Mouse (Mus musculus) intestine, postnatal 0 days (tissue): ENCODE data around the gene Prkar2b. TPM values are rescaled to one million over a fixed set of nuclear protein-coding genes. Genes with fewer than 3 reads are reported as not detected.

Experiments used
- ATAC-seq: fragments of 200-750 bp; cut with Nextera tagmentation; 2 replicates; pipeline ENCODE4 v1.8.0; 2017; ENCODE audit warnings: mild to moderate bottlenecking, moderate TSS enrichment, moderate library complexity
- H3K27ac ChIP-seq: fragments of 300-500 bp; sonication (generic); 2 replicates; pipeline ENCODE4 v1.5.1; 2014; ENCODE audit warnings: mild to moderate bottlenecking, low read depth, low read length, moderate library complexity
- H3K27me3 ChIP-seq: fragments of 300-500 bp; sonication (generic); replicated peaks from 2 replicates; pipeline ENCODE4 v1.6.1; 2014; ENCODE audit warnings: low read length, mixed read lengths; ENCODE audit not compliant: control insufficient read depth, insufficient read depth
- H3K36me3 ChIP-seq: fragments of 300-500 bp; sonication (generic); 2 replicates; pipeline ENCODE4 v1.6.1; 2014; ENCODE audit warnings: mild to moderate bottlenecking, moderate library complexity; ENCODE audit not compliant: control insufficient read depth, insufficient read depth
- H3K4me1 ChIP-seq: fragments of 300-500 bp; sonication (generic); replicated peaks from 2 replicates; pipeline ENCODE4 v1.6.1; 2014; ENCODE audit warnings: antibody characterized with exemption, low read length, mixed read lengths; ENCODE audit not compliant: control insufficient read depth, insufficient read depth
- H3K4me2 ChIP-seq: fragments of 300-500 bp; sonication (generic); replicated peaks from 2 replicates; pipeline ENCODE4 v1.6.1; 2014; ENCODE audit warnings: low read depth, mild to moderate bottlenecking, moderate library complexity
- H3K4me3 ChIP-seq: fragments of 300-500 bp; sonication (generic); 2 replicates; pipeline ENCODE4 v1.5.1; 2014; ENCODE audit warnings: low read depth, low read length
- H3K9ac ChIP-seq: fragments of 300-500 bp; sonication (generic); 2 replicates; pipeline ENCODE4 v1.6.1; 2014; ENCODE audit warnings: mild to moderate bottlenecking, low read depth, low read length
- H3K9me3 ChIP-seq: fragments of 300-500 bp; sonication (generic); 2 replicates; pipeline ENCODE4 v1.6.1; 2016; ENCODE audit warnings: mixed run types; ENCODE audit not compliant: control insufficient read depth
- CTCF ChIP-seq: sonication (generic); IDR thresholded peaks from 2 replicates; pipeline ENCODE4 v1.5.1; 2016; ENCODE audit warnings: low read depth, mild to moderate bottlenecking, control low read depth, antibody characterized with exemption, moderate library complexity
- WGBS: fragments of 180-500 bp; shearing (Covaris S2); extraction: QIAGEN DNeasy Blood & Tissue Kit; methylation state at CpG from one replicate; pipeline ENCODE4 v1.1.7; 2014; 5-methylcytosine and 5-hydroxymethylcytosine counted together
- polyA plus RNA-seq: library from polyadenylated mRNA; unstranded; fragments of >200 nt; fragmentation: Nextera tagmentation; extraction: Ambion mirVana; gene quantifications from 2 replicates; pipeline ENCODE4 v1.2.1, GENCODE M21; 2015

The Prkar2b gene
- polyA plus RNA-seq, 1 experiment from 2014 or later, result 12.5 TPM

- no peaks in the 10 kb centered on the region for H3K36me3 ChIP-seq
- no peak overlapping the region for H3K27ac ChIP-seq
- no peak overlapping the region for H3K4me2 ChIP-seq
- H3K9ac ChIP-seq, result no peak overlapping the region
- no peaks in the 10 kb centered on the region for H3K27me3 ChIP-seq
- H3K4me1 ChIP-seq, result no peaks in the 10 kb centered on the region
- 78% methylated on average over 6 of the region's 6 CpGs for WGBS
- H3K9me3 ChIP-seq, result no peaks in the 10 kb centered on the region
- no peak overlapping the region for H3K4me3 ChIP-seq
- ATAC-seq, result no peak
- TF ChIP-seq CTCF, result no peak
These were observed 13.2 kb upstream of the Prkar2b start for GRCm38 (mm10) chr12:32074271-32074670.

GRCm38 (mm10) chr12:32066004-32066403, 4.9 kb upstream of the Prkar2b start:
- H3K36me3 ChIP-seq, result no peaks in the 10 kb centered on the region
- no peak overlapping the region for H3K9ac ChIP-seq
- no peak for ATAC-seq
- no peak overlapping the region for H3K4me2 ChIP-seq
- H3K27ac ChIP-seq, result no peak overlapping the region
- H3K27me3 ChIP-seq, result no peaks in the 10 kb centered on the region
- no peaks in the 10 kb centered on the region for H3K9me3 ChIP-seq
- WGBS, result 58% methylated on average over 5 of the region's 5 CpGs
- H3K4me3 ChIP-seq, result no peak overlapping the region
- no peaks in the 10 kb centered on the region for H3K4me1 ChIP-seq
- TF ChIP-seq CTCF, result no peak

- Histone ChIP-seq H3K36me3 (no peaks in the 10 kb centered on the region), H3K27ac (peak overlapping the region; percentile 10; the same call in 1 of the 2 replicates), H3K27me3 (no peaks in the 10 kb centered on the region), H3K4me2 (peak overlapping the region; percentile 98), H3K9me3 (no peaks in the 10 kb centered on the region), H3K4me3 (peak overlapping the region; percentile 67), H3K9ac (peak overlapping the region; percentile 55), H3K4me1 (no peaks in the 10 kb centered on the region)
- peak; percentile 4; the same call in 1 of the 2 replicates for TF ChIP-seq CTCF
- WGBS, result 2% methylated on average over 65 of the region's 66 CpGs
- ATAC-seq, result peak; percentile 78
These were observed 628 bp downstream of the Prkar2b start for GRCm38 (mm10) chr12:32060247-32061089.

GRCm38 (mm10) chr12:32059707-32060106, 1.4 kb downstream of the Prkar2b start:
- H3K4me3 ChIP-seq, result peak overlapping the region; percentile 67; the same call in 1 of the 2 replicates

GRCm38 (mm10) chr12:32059135-32059534, 2.0 kb downstream of the Prkar2b start:
- peak overlapping the region; percentile 98; the same call in 1 of the 2 replicates for H3K4me2 ChIP-seq
- no peak overlapping the region for H3K27ac ChIP-seq
- no peaks in the 10 kb centered on the region for H3K27me3 ChIP-seq
- H3K4me1 ChIP-seq, result no peaks in the 10 kb centered on the region
- H3K9me3 ChIP-seq, result no peaks in the 10 kb centered on the region
- H3K4me3 ChIP-seq, result no peak overlapping the region
- no peaks in the 10 kb centered on the region for H3K36me3 ChIP-seq
- WGBS, result 87% methylated on average over 2 of the region's 2 CpGs
- no peak for TF ChIP-seq CTCF
- H3K9ac ChIP-seq, result no peak overlapping the region
- ATAC-seq, result no peak

More at GRCm38 (mm10) chr12:32059707-32060106, 1.4 kb downstream of the Prkar2b start:
- no peaks in the 10 kb centered on the region for H3K4me1 ChIP-seq
- no peaks in the 10 kb centered on the region for H3K36me3 ChIP-seq
- no peak overlapping the region for H3K9ac ChIP-seq
- ATAC-seq, result no peak
- no peak for TF ChIP-seq CTCF
- H3K27me3 ChIP-seq, result no peaks in the 10 kb centered on the region
- 48% methylated on average over 6 of the region's 6 CpGs for WGBS
- no peak overlapping the region for H3K27ac ChIP-seq
- no peaks in the 10 kb centered on the region for H3K9me3 ChIP-seq
- peak overlapping the region; percentile 98 for H3K4me2 ChIP-seq

- Histone ChIP-seq H3K9me3 (no peaks in the 10 kb centered on the region), H3K4me3 (no peak overlapping the region), H3K27me3 (no peaks in the 10 kb centered on the region), H3K36me3 (no peaks in the 10 kb centered on the region), H3K4me2 (no peak overlapping the region), H3K9ac (no peak overlapping the region), H3K4me1 (no peaks in the 10 kb centered on the region), H3K27ac (no peak overlapping the region)
- WGBS, result 87% methylated on average over 12 of the region's 12 CpGs
- no peak for TF ChIP-seq CTCF
- ATAC-seq, result no peak
These were observed 3.5 kb downstream of the Prkar2b start for GRCm38 (mm10) chr12:32057461-32058199.
